Mouse (Mus musculus) limb, embryonic 12.5 days (tissue): ENCODE data around the gene Gpam. TPM values are rescaled to one million over a fixed set of nuclear protein-coding genes. Genes with fewer than 3 reads are reported as not detected.
"Not testable (repeated sequence)": the region's sequence is repeated elsewhere in the genome, so short reads cannot be mapped to it uniquely, and the experiment has no call there.

ENCODE experiments used
- ATAC-seq: fragments of 200-750 bp; cut with Nextera tagmentation; 2 replicates; pipeline ENCODE4 v1.8.0; 2017; ENCODE audit warnings: low read depth, moderate TSS enrichment; ENCODE audit not compliant: insufficient number of reproducible peaks, insufficient read depth, low FRiP score, low TSS enrichment
- H3K27ac ChIP-seq: fragments of 300-500 bp; sonication (generic); 2 replicates; pipeline ENCODE4 v1.5.1; 2016; ENCODE audit warnings: mild to moderate bottlenecking, moderate library complexity
- H3K27me3 ChIP-seq: fragments of 300-500 bp; sonication (generic); 2 replicates; pipeline ENCODE4 v1.6.1; 2016; ENCODE audit warnings: mild to moderate bottlenecking, moderate library complexity
- H3K36me3 ChIP-seq: fragments of 300-500 bp; sonication (generic); 2 replicates; pipeline ENCODE4 v1.6.1; 2016; ENCODE audit warnings: mild to moderate bottlenecking, moderate library complexity
- H3K4me1 ChIP-seq: fragments of 300-500 bp; sonication (generic); replicated peaks from 2 replicates; pipeline ENCODE4 v1.6.1; 2016
- H3K4me2 ChIP-seq: fragments of 300-500 bp; sonication (generic); 2 replicates; pipeline ENCODE4 v1.6.1; 2016; ENCODE audit warnings: mild to moderate bottlenecking, moderate library complexity
- H3K4me3 ChIP-seq: fragments of 300-500 bp; sonication (generic); replicated peaks from 2 replicates; pipeline ENCODE4 v1.5.1; 2016; ENCODE audit warnings: mild to moderate bottlenecking
- H3K9ac ChIP-seq: fragments of 300-500 bp; sonication (generic); replicated peaks from 2 replicates; pipeline ENCODE4 v1.6.1; 2016; ENCODE audit warnings: mild to moderate bottlenecking, moderate library complexity
- H3K9me3 ChIP-seq: fragments of 300-500 bp; sonication (generic); 2 replicates; pipeline ENCODE4 v1.6.1; 2016; ENCODE audit warnings: mild to moderate bottlenecking, moderate library complexity
- WGBS: fragments of 180-500 bp; shearing (Covaris S2); methylation state at CpG from one replicate; pipeline ENCODE4 v1.1.7; 2016; 5-methylcytosine and 5-hydroxymethylcytosine counted together
- polyA plus RNA-seq: library from polyadenylated mRNA; unstranded; fragments of >200 nt; fragmentation: Nextera tagmentation; extraction: Ambion mirVana; gene quantifications from 2 replicates; pipeline ENCODE4 v1.2.1, GENCODE M21; 2016

The Gpam gene
- 18.2 and 20.4 TPM in 2 replicates for polyA plus RNA-seq

- H3K4me2 ChIP-seq, result no peak within 1 kb of the TSS
- H3K9me3 ChIP-seq, result no peaks in the 10 kb centered on the region
- peaks cover 19% of the 10 kb centered on the region for H3K4me1 ChIP-seq
- no peak within 1 kb of the TSS for H3K4me3 ChIP-seq
- no peaks in the 10 kb centered on the region for H3K36me3 ChIP-seq
- 0 out of 2 replicates have a peak, but pooled peaks have one; percentile 26 for ATAC-seq
- 0 out of 2 replicates have a peak within 1 kb of the TSS, but pooled peaks have one; percentile 35 for H3K27ac ChIP-seq
- WGBS, result 50% methylated on average over 11 of the region's 11 CpGs
- H3K9ac ChIP-seq, result no peak within 1 kb of the TSS
- no peaks in the 10 kb centered on the region for H3K27me3 ChIP-seq
Measured at GRCm38 (mm10) chr19:55127072-55127718, at the start of gene Gpam. Gpam (minus strand) TSS chr19:55127238.

- Histone ChIP-seq H3K36me3 (no peaks in the 10 kb centered on the region), H3K4me2 (no peak overlapping the region), H3K9ac (no peak overlapping the region), H3K27me3 (no peaks in the 10 kb centered on the region), H3K27ac (no peak overlapping the region), H3K4me3 (no peak overlapping the region), H3K9me3 (peaks cover 15% of the 10 kb centered on the region), H3K4me1 (no peaks in the 10 kb centered on the region)
- no peak for ATAC-seq
- 72% methylated on average over 1 of the region's 1 CpGs for WGBS
Measured at GRCm38 (mm10) chr19:55171585-55171984, 44.5 kb upstream of the Gpam start.

- H3K9ac ChIP-seq, result no peak overlapping the region
- no peaks in the 10 kb centered on the region for H3K4me1 ChIP-seq
- H3K4me2 ChIP-seq, result no peak overlapping the region
- no peak overlapping the region for H3K27ac ChIP-seq
- H3K36me3 ChIP-seq, result no peaks in the 10 kb centered on the region
- H3K4me3 ChIP-seq, result no peak overlapping the region
- H3K9me3 ChIP-seq, result peaks cover 15% of the 10 kb centered on the region
- no peak for ATAC-seq
- no peaks in the 10 kb centered on the region for H3K27me3 ChIP-seq
Measured at GRCm38 (mm10) chr19:55170399-55170798, 43.4 kb upstream of the Gpam start.

GRCm38 (mm10) chr19:55169236-55169729, 42.2 kb upstream of the Gpam start:
- H3K27ac ChIP-seq, ATAC-seq, H3K4me2 ChIP-seq, H3K4me3 ChIP-seq, H3K4me1 ChIP-seq, H3K9ac ChIP-seq, H3K36me3 ChIP-seq, H3K27me3 ChIP-seq: not testable (repeated sequence)
- 90% methylated on average over 8 of the region's 8 CpGs for WGBS
- H3K9me3 ChIP-seq, result peaks cover 15% of the 10 kb centered on the region

- Histone ChIP-seq H3K36me3 (no peaks in the 10 kb centered on the region), H3K4me3 (no peak overlapping the region), H3K9ac (no peak overlapping the region), H3K4me1 (no peaks in the 10 kb centered on the region), H3K27ac (no peak overlapping the region), H3K27me3 (no peaks in the 10 kb centered on the region), H3K9me3 (peaks cover 15% of the 10 kb centered on the region), H3K4me2 (no peak overlapping the region)
- ATAC-seq, result no peak
- 78% methylated on average over 6 of the region's 6 CpGs for WGBS
Measured at GRCm38 (mm10) chr19:55168360-55168759, 41.3 kb upstream of the Gpam start.

- no peak for ATAC-seq
- no peak overlapping the region for H3K27ac ChIP-seq
- H3K27me3 ChIP-seq, result no peaks in the 10 kb centered on the region
- no peak overlapping the region for H3K4me2 ChIP-seq
- no peak overlapping the region for H3K9ac ChIP-seq
- H3K36me3 ChIP-seq, result no peaks in the 10 kb centered on the region
- H3K4me1 ChIP-seq, result no peaks in the 10 kb centered on the region
- H3K4me3 ChIP-seq, result no peak overlapping the region
- 51% methylated on average over 2 of the region's 2 CpGs for WGBS
- peaks cover 15% of the 10 kb centered on the region for H3K9me3 ChIP-seq
Measured at GRCm38 (mm10) chr19:55167741-55168140, 40.7 kb upstream of the Gpam start.

GRCm38 (mm10) chr19:55166741-55167140, 39.7 kb upstream of the Gpam start:
- WGBS, result 90% methylated on average over 2 of the region's 2 CpGs
- no peak for ATAC-seq
- H3K36me3 ChIP-seq, result no peaks in the 10 kb centered on the region
- no peak overlapping the region for H3K27ac ChIP-seq
- no peaks in the 10 kb centered on the region for H3K4me1 ChIP-seq
- H3K27me3 ChIP-seq, result no peaks in the 10 kb centered on the region
- no peak overlapping the region for H3K4me2 ChIP-seq
- no peak overlapping the region for H3K4me3 ChIP-seq
- H3K9ac ChIP-seq, result no peak overlapping the region
- H3K9me3 ChIP-seq, result peaks cover 15% of the 10 kb centered on the region

- ATAC-seq, result no peak
- H3K9me3 ChIP-seq, result peaks cover 15% of the 10 kb centered on the region
- no peak overlapping the region for H3K27ac ChIP-seq
- H3K9ac ChIP-seq, result no peak overlapping the region
- no peaks in the 10 kb centered on the region for H3K4me1 ChIP-seq
- no peak overlapping the region for H3K4me2 ChIP-seq
- WGBS, result 78% methylated on average over 4 of the region's 4 CpGs
- no peaks in the 10 kb centered on the region for H3K27me3 ChIP-seq
- no peaks in the 10 kb centered on the region for H3K36me3 ChIP-seq
- no peak overlapping the region for H3K4me3 ChIP-seq
Measured at GRCm38 (mm10) chr19:55165954-55166353, 38.9 kb upstream of the Gpam start.

- Histone ChIP-seq H3K4me2 (no peak overlapping the region), H3K9me3 (peaks cover 13% of the 10 kb centered on the region), H3K9ac (no peak overlapping the region), H3K4me1 (no peaks in the 10 kb centered on the region), H3K27ac (no peak overlapping the region), H3K4me3 (no peak overlapping the region), H3K36me3 (no peaks in the 10 kb centered on the region), H3K27me3 (no peaks in the 10 kb centered on the region)
- 71% methylated on average over 1 of the region's 1 CpGs for WGBS
- ATAC-seq, result no peak
Measured at GRCm38 (mm10) chr19:55165183-55165865, 38.3 kb upstream of the Gpam start.

- Histone ChIP-seq H3K27me3 (no peaks in the 10 kb centered on the region), H3K9me3 (peaks cover 1% of the 10 kb centered on the region), H3K9ac (no peak overlapping the region), H3K4me2 (no peak overlapping the region), H3K27ac (no peak overlapping the region), H3K4me1 (no peaks in the 10 kb centered on the region), H3K4me3 (no peak overlapping the region), H3K36me3 (no peaks in the 10 kb centered on the region)
- ATAC-seq, result no peak
- WGBS, result 75% methylated on average over 1 of the region's 1 CpGs
Measured at GRCm38 (mm10) chr19:55164162-55164561, 37.1 kb upstream of the Gpam start.

GRCm38 (mm10) chr19:55162271-55162670, 35.2 kb upstream of the Gpam start:
- H3K27me3 ChIP-seq, result no peaks in the 10 kb centered on the region
- H3K4me1 ChIP-seq, result no peaks in the 10 kb centered on the region
- WGBS, result 83% methylated on average over 4 of the region's 4 CpGs
- ATAC-seq, result no peak
- no peaks in the 10 kb centered on the region for H3K36me3 ChIP-seq
- H3K27ac ChIP-seq, result no peak overlapping the region
- H3K4me3 ChIP-seq, result no peak overlapping the region
- no peak overlapping the region for H3K4me2 ChIP-seq
- no peak overlapping the region for H3K9ac ChIP-seq
- no peaks in the 10 kb centered on the region for H3K9me3 ChIP-seq
